Mouse (Mus musculus) midbrain, embryonic 16.5 days (tissue): Measurements from ENCODE around the gene Cep70. TPM values are rescaled to one million over a fixed set of nuclear protein-coding genes. Genes with fewer than 3 reads are reported as not detected.

Experiments used
- ATAC-seq: fragments of 200-750 bp; cut with Nextera tagmentation; 2 replicates; pipeline ENCODE4 v1.8.0; 2017; ENCODE audit warnings: moderate TSS enrichment
- H3K27ac ChIP-seq: fragments of 300-500 bp; sonication (generic); 2 replicates; pipeline ENCODE4 v1.5.1; 2014; ENCODE audit warnings: mild to moderate bottlenecking, low read length, mixed read lengths
- H3K27me3 ChIP-seq: fragments of 300-500 bp; sonication (generic); 2 replicates; pipeline ENCODE4 v1.6.1; 2014; ENCODE audit warnings: low read depth, low read length, mixed read lengths; ENCODE audit not compliant: control insufficient read depth, insufficient read depth
- H3K36me3 ChIP-seq: fragments of 300-500 bp; sonication (generic); 2 replicates; pipeline ENCODE4 v1.6.1; 2014; ENCODE audit warnings: mild to moderate bottlenecking, low read length, moderate library complexity, mixed read lengths; ENCODE audit not compliant: control insufficient read depth, insufficient read depth
- H3K4me1 ChIP-seq: fragments of 300-500 bp; sonication (generic); 2 replicates; pipeline ENCODE4 v1.6.1; 2014; ENCODE audit warnings: mild to moderate bottlenecking, low read length, mixed read lengths; ENCODE audit not compliant: control insufficient read depth, insufficient read depth
- H3K4me2 ChIP-seq: fragments of 300-500 bp; sonication (generic); 2 replicates; pipeline ENCODE4 v1.6.1; 2014; ENCODE audit warnings: mild to moderate bottlenecking, low read length, mixed read lengths
- H3K4me3 ChIP-seq: fragments of 300-500 bp; sonication (generic); 2 replicates; pipeline ENCODE4 v1.5.1; 2014; ENCODE audit warnings: low read depth, mild to moderate bottlenecking, low read length, moderate library complexity, mixed read lengths
- H3K9ac ChIP-seq: fragments of 300-500 bp; sonication (generic); 2 replicates; pipeline ENCODE4 v1.6.1; 2014; ENCODE audit warnings: low read depth, low read length, mixed read lengths
- H3K9me3 ChIP-seq: fragments of 300-500 bp; sonication (generic); replicated peaks from 2 replicates; pipeline ENCODE4 v1.6.1; 2014; ENCODE audit warnings: mild to moderate bottlenecking, low read length, mixed read lengths; ENCODE audit not compliant: control insufficient read depth, poor library complexity, severe bottlenecking
- WGBS: fragments of 180-500 bp; shearing (Covaris S2); extraction: QIAGEN DNeasy Blood & Tissue Kit; methylation state at CpG from one replicate; pipeline ENCODE4 v1.1.7; 2014; 5-methylcytosine and 5-hydroxymethylcytosine counted together
- polyA plus RNA-seq: library from polyadenylated mRNA; unstranded; fragments of >200 nt; fragmentation: Nextera tagmentation; extraction: Ambion mirVana; gene quantifications from 2 replicates; pipeline ENCODE4 v1.2.1, GENCODE M21; 2015

Gene Cep70
- polyA plus RNA-seq: 56.0 and 64.1 TPM in 2 replicates

- Histone ChIP-seq H3K27me3 (no peaks in the 10 kb centered on the region), H3K4me3 (peak within 1 kb of the TSS; percentile 84), H3K27ac (peak within 1 kb of the TSS; percentile 92), H3K36me3 (peaks cover 9% of the 10 kb centered on the region; the same call in 1 of the 2 replicates), H3K4me2 (peak within 1 kb of the TSS; percentile 65), H3K4me1 (peaks cover 25% of the 10 kb centered on the region), H3K9me3 (no peaks in the 10 kb centered on the region), H3K9ac (peak within 1 kb of the TSS; percentile 87)
- under 1% methylated on average over 64 of the region's 66 CpGs for WGBS
- peak; percentile 96 for ATAC-seq
These were observed at the start of gene Cep70 for GRCm38 (mm10) chr9:99243190-99243894. Gene Cep70 (plus strand): TSS chr9:99243367.

DNA sequence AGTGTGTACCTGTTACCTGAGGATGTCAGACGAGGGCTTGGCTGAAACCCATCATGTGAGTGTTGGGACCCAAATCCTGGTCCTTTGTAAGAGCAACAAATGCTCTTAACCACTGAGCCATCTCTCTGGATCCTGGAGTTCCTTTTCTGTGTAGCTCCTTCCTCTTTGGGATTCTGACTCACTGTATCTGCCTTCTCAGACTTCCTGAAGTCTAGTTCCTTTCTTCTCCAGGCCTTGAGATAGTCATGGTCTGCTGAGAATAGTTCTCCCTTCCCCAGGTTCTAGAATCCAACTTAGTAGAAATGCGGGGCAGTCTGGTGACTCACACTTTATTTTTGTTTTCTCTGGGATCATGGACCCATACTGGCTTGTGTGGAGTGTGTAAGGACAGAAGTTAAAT is 30.5 kb upstream of the Cep70 start:
- H3K4me1 ChIP-seq: no peaks in the 10 kb centered on the region
- H3K9ac ChIP-seq: no peak overlapping the region
- ATAC-seq: no peak
- H3K27ac ChIP-seq: no peak overlapping the region
- H3K4me3 ChIP-seq: no peak overlapping the region
- no peaks in the 10 kb centered on the region for H3K36me3 ChIP-seq
- H3K4me2 ChIP-seq: no peak overlapping the region
- no peaks in the 10 kb centered on the region for H3K9me3 ChIP-seq
- WGBS: 84% methylated on average over 2 of the region's 2 CpGs
- no peaks in the 10 kb centered on the region for H3K27me3 ChIP-seq

GRCm38 (mm10) chr9:99216182-99216581 is 27.0 kb upstream of the Cep70 start:
- H3K27ac ChIP-seq: no peak overlapping the region
- no peaks in the 10 kb centered on the region for H3K36me3 ChIP-seq
- H3K9me3 ChIP-seq: no peaks in the 10 kb centered on the region
- no peak overlapping the region for H3K9ac ChIP-seq
- WGBS: 85% methylated on average over 2 of the region's 2 CpGs
- no peaks in the 10 kb centered on the region for H3K27me3 ChIP-seq
- no peak overlapping the region for H3K4me2 ChIP-seq
- H3K4me1 ChIP-seq: no peaks in the 10 kb centered on the region
- H3K4me3 ChIP-seq: no peak overlapping the region
- ATAC-seq: no peak

- H3K4me2 ChIP-seq: no peak overlapping the region
- H3K27ac ChIP-seq: no peak overlapping the region
- no peaks in the 10 kb centered on the region for H3K27me3 ChIP-seq
- no peak for ATAC-seq
- H3K4me1 ChIP-seq: no peaks in the 10 kb centered on the region
- no peaks in the 10 kb centered on the region for H3K9me3 ChIP-seq
- WGBS: 31% methylated on average over 6 of the region's 6 CpGs
- H3K9ac ChIP-seq: no peak overlapping the region
- H3K36me3 ChIP-seq: no peaks in the 10 kb centered on the region
- no peak overlapping the region for H3K4me3 ChIP-seq
These were observed 25.0 kb upstream of the Cep70 start for GRCm38 (mm10) chr9:99217999-99218719.

DNA sequence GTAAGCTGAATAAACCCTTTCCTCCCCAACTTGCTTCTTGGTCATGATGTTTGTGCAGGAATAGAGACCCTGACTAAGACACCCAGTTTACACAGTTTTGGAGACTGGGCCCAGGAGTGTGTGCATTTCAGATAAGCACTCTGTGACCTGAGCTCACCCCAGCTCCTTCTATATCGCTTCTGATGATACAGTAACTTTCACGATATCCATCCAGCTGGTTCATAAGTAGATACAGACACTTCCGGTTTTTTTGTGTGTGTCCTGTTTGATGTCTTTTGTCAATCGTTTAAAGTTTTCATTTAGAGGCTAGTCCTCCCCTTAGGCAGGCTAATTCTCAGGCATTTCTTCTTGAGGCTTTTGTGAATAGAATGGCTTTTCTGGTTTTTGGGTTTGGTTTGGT is 21.5 kb upstream of the Cep70 start:
- H3K27me3 ChIP-seq: no peaks in the 10 kb centered on the region
- 89% methylated on average over 4 of the region's 4 CpGs for WGBS

GRCm38 (mm10) chr9:99224583-99224982 is 18.6 kb upstream of the Cep70 start:
- Histone ChIP-seq H3K4me3 (no peak overlapping the region), H3K4me2 (no peak overlapping the region), H3K27me3 (no peaks in the 10 kb centered on the region), H3K9ac (no peak overlapping the region), H3K9me3 (no peaks in the 10 kb centered on the region), H3K4me1 (no peaks in the 10 kb centered on the region), H3K27ac (no peak overlapping the region), H3K36me3 (no peaks in the 10 kb centered on the region)
- ATAC-seq: no peak
- WGBS: 44% methylated on average over 3 of the region's 3 CpGs

More for the DNA sequence above, 21.5 kb upstream of the Cep70 start:
- Histone ChIP-seq H3K4me1 (no peaks in the 10 kb centered on the region), H3K4me2 (no peak overlapping the region), H3K36me3 (no peaks in the 10 kb centered on the region), H3K9me3 (no peaks in the 10 kb centered on the region), H3K4me3 (no peak overlapping the region), H3K9ac (no peak overlapping the region), H3K27ac (no peak overlapping the region)
- no peak for ATAC-seq

- no peak overlapping the region for H3K4me3 ChIP-seq
- 0 out of 2 replicates have a peak, but pooled peaks cover 2% of the 10 kb centered on the region for H3K9me3 ChIP-seq
- H3K4me1 ChIP-seq: no peaks in the 10 kb centered on the region
- no peak overlapping the region for H3K4me2 ChIP-seq
- no peak overlapping the region for H3K27ac ChIP-seq
- H3K36me3 ChIP-seq: no peaks in the 10 kb centered on the region
- H3K27me3 ChIP-seq: no peaks in the 10 kb centered on the region
- 86% methylated on average over 14 of the region's 14 CpGs for whole genome bisulfite sequencing
- no peak overlapping the region for H3K9ac ChIP-seq
- ATAC-seq: no peak
These were observed 13.7 kb upstream of the Cep70 start for GRCm38 (mm10) chr9:99229450-99229849.

GRCm38 (mm10) chr9:99237139-99237538 is 6.0 kb upstream of the Cep70 start, which contains the start of gene Faiml:
Gene Faiml (minus strand): TSS chr9:99237239.
- 81% methylated on average over 14 of the region's 14 CpGs for WGBS
- no peak for ATAC-seq
- Histone ChIP-seq H3K9me3 (0 out of 2 replicates have a peak, but pooled peaks cover 2% of the 10 kb centered on the region), H3K4me3 (no peak within 1 kb of the TSS), H3K4me1 (no peaks in the 10 kb centered on the region), H3K4me2 (no peak within 1 kb of the TSS), H3K27ac (no peak within 1 kb of the TSS), H3K36me3 (no peaks in the 10 kb centered on the region), H3K9ac (no peak within 1 kb of the TSS), H3K27me3 (no peaks in the 10 kb centered on the region)

- Histone ChIP-seq H3K36me3 (no peaks in the 10 kb centered on the region), H3K27me3 (no peaks in the 10 kb centered on the region), H3K4me3 (no peak overlapping the region), H3K9ac (no peak overlapping the region), H3K9me3 (no peaks in the 10 kb centered on the region), H3K27ac (no peak overlapping the region), H3K4me2 (no peak overlapping the region), H3K4me1 (peaks cover 6% of the 10 kb centered on the region)
- 59% methylated on average over 10 of the region's 10 CpGs for WGBS
- ATAC-seq: no peak
These were observed 4.9 kb upstream of the Cep70 start for GRCm38 (mm10) chr9:99238276-99238675.
